Mouse (Mus musculus): ENCODE measurements at regions not wholly inside any gene's neighbourhood (a gene's known extent, or its start where the extent isn't known, plus 50 kb on each side); places are given as distances from the start of the nearest gene placed in this dataset.

DNA sequence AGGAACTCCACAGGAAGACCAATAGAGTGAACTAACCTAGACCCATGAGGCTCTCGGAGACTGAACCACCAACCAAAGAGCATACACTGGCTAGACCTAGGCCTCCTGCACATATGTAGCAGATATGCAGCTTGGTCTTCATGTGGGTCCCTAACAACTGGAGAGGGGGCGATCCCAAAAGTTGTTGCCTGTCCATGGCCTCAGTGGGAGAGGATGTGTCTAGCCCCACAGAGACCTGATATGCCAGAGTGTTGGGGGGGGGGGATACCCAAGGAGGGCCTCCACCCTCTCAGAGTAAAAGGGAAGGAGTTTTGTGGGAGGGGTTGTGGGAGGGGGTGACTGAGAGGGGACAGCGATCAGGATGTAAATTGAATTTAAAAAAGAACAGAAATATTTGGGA lies 108.9 kb upstream of the Pmfbp1 start:
- H3K4me1 ChIP-seq, result no peaks in the 10 kb centered on the region
- WGBS, result 91% methylated on average over 3 of the region's 3 CpGs
- H3K36me3 ChIP-seq, result no peaks in the 10 kb centered on the region
- no peak for ATAC-seq (ENCODE audit: low FRiP score, low read depth)
- no peaks in the 10 kb centered on the region for H3K27me3 ChIP-seq
- no peak overlapping the region for H3K27ac ChIP-seq
- H3K4me2 ChIP-seq (replicated peaks), result no peak overlapping the region
- no peak overlapping the region for H3K4me3 ChIP-seq
- no peak overlapping the region for H3K9ac ChIP-seq
- H3K9me3 ChIP-seq, result no peaks in the 10 kb centered on the region

DNA sequence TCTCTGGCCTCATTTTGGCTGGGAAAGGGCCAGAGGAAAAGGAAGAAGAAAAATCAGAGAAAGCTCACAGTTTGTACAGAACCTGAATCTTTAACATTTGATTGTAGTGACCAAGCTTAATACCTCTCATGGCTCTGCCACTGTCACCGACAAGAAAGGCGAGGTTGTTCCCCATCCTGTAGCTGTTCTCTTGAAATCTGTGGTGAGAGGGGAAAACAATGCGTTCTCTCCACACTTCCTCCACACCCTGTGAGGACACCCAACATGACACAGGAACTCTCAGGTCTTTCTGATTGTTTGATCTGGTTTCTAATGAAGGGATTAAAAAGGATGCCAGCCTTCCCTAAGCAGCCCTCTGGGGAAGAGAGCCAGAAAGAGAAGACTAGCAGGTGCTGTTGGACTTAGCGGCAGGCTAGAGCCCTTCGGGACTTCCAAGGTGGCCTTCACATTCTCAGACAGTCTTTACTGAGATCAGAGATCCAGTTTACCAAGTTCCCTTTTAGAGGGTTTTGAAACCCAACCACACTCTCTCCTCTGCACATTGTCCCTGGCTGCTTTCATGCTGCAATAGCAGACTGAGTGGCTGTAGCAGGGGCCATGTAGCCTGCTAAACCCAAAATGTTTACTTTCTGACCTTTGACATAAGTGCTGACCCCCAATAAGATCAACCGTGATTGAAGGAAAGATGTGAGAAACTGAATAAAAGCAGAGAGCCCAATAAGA lies 98.5 kb upstream of the Pmfbp1 start:
- Histone ChIP-seq H3K36me3 (no peaks in the 10 kb centered on the region), H3K27me3 (no peaks in the 10 kb centered on the region), H3K27ac (no peak overlapping the region; the same call in 1 of the 2 replicates), H3K9ac (no peak overlapping the region), H3K4me3 (no peak overlapping the region), H3K4me2 (replicated peaks) (no peak overlapping the region), H3K9me3 (no peaks in the 10 kb centered on the region), H3K4me1 (0 out of 2 replicates have a peak, but pooled peaks cover 5% of the 10 kb centered on the region)
- 83% methylated on average over 6 of the region's 6 CpGs for WGBS
- ATAC-seq (ENCODE audit: low FRiP score, low read depth), result no peak

DNA sequence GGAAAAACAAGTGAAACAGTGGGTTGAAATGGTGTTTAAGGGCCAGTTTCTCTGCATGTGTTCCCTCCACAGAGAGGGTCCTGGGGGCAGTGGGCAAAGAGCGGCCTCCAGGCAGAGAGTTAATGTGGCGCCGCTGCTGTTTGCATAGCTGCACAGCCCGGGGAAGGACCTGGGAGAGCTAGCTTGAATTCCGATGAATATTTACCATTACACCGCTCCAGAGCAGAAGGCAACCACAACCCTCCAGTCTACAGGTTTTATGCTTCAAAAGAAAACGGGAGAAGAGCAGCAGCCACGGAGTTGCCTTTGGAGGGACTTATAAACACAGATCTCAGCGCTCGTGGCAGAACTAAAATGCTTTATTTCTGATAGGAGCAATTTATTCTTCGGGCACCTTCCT lies 94.2 kb upstream of the Pmfbp1 start:
- 66% methylated on average over 11 of the region's 11 CpGs for WGBS
- H3K4me1 ChIP-seq, result 0 out of 2 replicates have a peak, but pooled peaks cover 5% of the 10 kb centered on the region
- no peak overlapping the region for H3K9ac ChIP-seq
- H3K9me3 ChIP-seq, result 0 out of 2 replicates have a peak, but pooled peaks cover 4% of the 10 kb centered on the region
- no peak overlapping the region for H3K27ac ChIP-seq
- ATAC-seq (ENCODE audit: low FRiP score, low read depth), result no peak
- no peak overlapping the region; the same call in 1 of the 2 replicates for H3K4me2 ChIP-seq (replicated peaks)
- H3K4me3 ChIP-seq, result no peak overlapping the region
- H3K27me3 ChIP-seq, result no peaks in the 10 kb centered on the region
- H3K36me3 ChIP-seq, result no peaks in the 10 kb centered on the region

DNA sequence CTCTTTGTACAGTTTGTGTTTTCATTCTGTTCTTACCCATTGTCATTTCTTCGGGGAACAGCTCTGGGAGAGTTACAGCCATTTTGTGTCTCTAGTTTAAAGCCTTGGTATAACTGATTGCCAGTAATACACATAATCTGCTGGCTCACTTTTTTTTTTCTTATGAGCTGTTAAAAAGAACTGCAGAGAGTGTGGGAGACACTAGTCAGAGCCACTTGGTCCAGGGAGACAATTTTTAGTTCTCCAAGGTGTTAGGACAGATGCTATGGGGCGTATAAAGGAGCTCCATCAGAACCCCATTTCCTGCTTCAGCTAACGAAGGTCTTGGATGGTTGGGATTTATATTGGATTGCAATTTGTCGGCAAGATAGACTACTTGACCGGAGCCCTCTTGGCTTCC lies 93.6 kb upstream of the Pmfbp1 start:
- H3K36me3 ChIP-seq, result no peaks in the 10 kb centered on the region
- no peak overlapping the region for H3K27ac ChIP-seq
- no peak for ATAC-seq (ENCODE audit: low FRiP score, low read depth)
- no peaks in the 10 kb centered on the region for H3K27me3 ChIP-seq
- H3K4me2 ChIP-seq (replicated peaks), result no peak overlapping the region
- no peak overlapping the region for H3K4me3 ChIP-seq
- no peak overlapping the region for H3K9ac ChIP-seq
- 78% methylated on average over 5 of the region's 5 CpGs for WGBS
- 0 out of 2 replicates have a peak, but pooled peaks cover 4% of the 10 kb centered on the region for H3K9me3 ChIP-seq
- 0 out of 2 replicates have a peak, but pooled peaks cover 5% of the 10 kb centered on the region for H3K4me1 ChIP-seq

DNA sequence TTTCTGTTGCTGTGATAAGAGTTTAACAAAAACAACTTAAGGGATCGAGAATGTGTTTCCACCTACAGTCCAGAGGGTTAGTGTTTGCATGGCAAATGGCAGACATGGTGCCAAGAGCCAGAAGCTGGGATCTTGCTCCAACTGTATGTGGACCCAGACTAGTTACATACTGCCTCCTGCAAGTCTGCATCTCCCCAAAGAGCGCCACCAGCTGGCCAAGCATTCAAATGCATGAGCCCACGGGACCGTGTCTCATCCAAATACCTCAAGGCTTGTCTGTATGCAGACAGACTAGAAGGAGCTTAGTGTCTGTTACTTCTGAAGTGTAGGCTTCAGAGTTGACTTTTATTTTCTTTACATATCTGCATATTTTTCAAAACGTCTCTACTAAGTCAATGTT lies 85.9 kb upstream of the Pmfbp1 start:
- H3K9ac ChIP-seq, result no peak overlapping the region
- H3K4me1 ChIP-seq, result no peaks in the 10 kb centered on the region
- no peak overlapping the region for H3K4me2 ChIP-seq (replicated peaks)
- no peak overlapping the region for H3K27ac ChIP-seq
- no peaks in the 10 kb centered on the region for H3K36me3 ChIP-seq
- no peak for ATAC-seq (ENCODE audit: low FRiP score, low read depth)
- H3K4me3 ChIP-seq, result no peak overlapping the region
- 56% methylated on average over 5 of the region's 5 CpGs for WGBS
- no peaks in the 10 kb centered on the region for H3K27me3 ChIP-seq
- no peaks in the 10 kb centered on the region for H3K9me3 ChIP-seq

DNA sequence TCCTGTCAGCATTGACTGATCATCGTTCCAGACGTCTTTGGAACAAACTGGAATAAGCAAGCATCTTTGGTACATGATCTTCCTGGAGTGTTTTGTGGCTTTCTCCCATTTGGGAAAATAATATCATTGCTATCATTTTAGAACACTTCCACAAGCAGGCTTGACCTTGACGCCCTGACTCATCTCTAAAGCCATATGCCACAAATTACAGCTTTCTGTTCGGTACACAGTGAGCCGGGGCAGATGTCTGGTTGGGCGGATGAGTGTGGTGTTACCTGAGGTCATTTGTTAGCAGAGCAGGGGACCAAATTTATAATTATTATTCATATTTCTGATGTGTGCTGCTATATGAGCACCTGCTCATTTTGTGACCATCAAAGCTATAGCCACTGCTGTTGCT lies 83.3 kb upstream of the Pmfbp1 start:
- Histone ChIP-seq H3K36me3 (no peaks in the 10 kb centered on the region), H3K4me3 (no peak overlapping the region), H3K4me2 (replicated peaks) (no peak overlapping the region), H3K27me3 (no peaks in the 10 kb centered on the region), H3K27ac (no peak overlapping the region), H3K9me3 (no peaks in the 10 kb centered on the region), H3K9ac (no peak overlapping the region), H3K4me1 (no peaks in the 10 kb centered on the region)
- WGBS, result 70% methylated on average over 6 of the region's 6 CpGs
- ATAC-seq (ENCODE audit: low FRiP score, low read depth), result no peak

DNA sequence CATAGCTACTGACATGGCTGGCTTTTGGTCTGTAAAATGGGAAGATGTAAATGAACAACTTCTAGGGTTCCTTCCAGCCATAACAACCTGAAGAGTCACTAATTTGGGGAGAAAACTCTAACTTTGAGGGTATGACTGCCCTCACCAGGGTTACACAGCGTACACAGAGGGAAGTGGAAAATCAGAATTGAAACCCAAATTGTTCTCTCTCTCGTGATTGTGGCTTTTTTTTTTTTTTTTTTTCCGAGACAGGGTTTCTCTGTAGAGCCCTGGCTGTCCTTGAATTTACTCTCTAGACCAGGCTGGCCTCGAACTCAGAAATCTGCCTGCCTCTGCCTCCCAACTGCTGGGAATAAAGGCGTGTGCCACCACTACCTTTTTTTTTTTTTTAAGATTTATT lies 80.4 kb upstream of the Pmfbp1 start:
- WGBS, result 90% methylated on average over 5 of the region's 5 CpGs
- H3K27me3 ChIP-seq, result no peaks in the 10 kb centered on the region
- H3K9ac ChIP-seq, result no peak overlapping the region
- no peak overlapping the region for H3K27ac ChIP-seq
- H3K36me3 ChIP-seq, result no peaks in the 10 kb centered on the region
- ATAC-seq (ENCODE audit: low FRiP score, low read depth), result no peak
- no peak overlapping the region for H3K4me3 ChIP-seq
- no peak overlapping the region for H3K4me2 ChIP-seq (replicated peaks)
- no peaks in the 10 kb centered on the region for H3K9me3 ChIP-seq
- peaks cover 20% of the 10 kb centered on the region for H3K4me1 ChIP-seq

DNA sequence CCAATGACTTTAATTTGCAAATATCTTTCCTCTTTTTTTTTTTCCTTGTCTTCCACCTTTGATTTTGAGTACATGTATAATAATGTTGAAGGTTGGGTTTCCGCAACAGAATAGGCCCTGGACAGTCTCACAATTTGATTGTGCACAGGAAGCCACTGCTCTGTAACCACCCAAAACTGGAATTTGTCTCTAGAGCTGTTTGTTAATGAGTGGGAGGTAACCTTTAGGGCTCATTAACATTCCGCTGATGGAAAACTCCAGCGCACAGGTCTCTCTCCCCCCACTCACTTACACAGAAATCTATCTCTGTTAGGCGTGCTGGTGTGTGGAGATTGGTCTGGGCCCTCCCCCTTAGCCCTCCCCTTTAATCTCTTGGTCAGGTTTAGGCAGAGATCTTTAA lies 78.5 kb upstream of the Pmfbp1 start:
- H3K4me3 ChIP-seq, result no peak overlapping the region
- no peak overlapping the region for H3K4me2 ChIP-seq (replicated peaks)
- H3K27ac ChIP-seq, result no peak overlapping the region
- no peaks in the 10 kb centered on the region for H3K9me3 ChIP-seq
- WGBS, result 57% methylated on average over 4 of the region's 4 CpGs
- ATAC-seq (ENCODE audit: low FRiP score, low read depth), result no peak
- H3K36me3 ChIP-seq, result no peaks in the 10 kb centered on the region
- H3K27me3 ChIP-seq, result no peaks in the 10 kb centered on the region
- peaks cover 24% of the 10 kb centered on the region for H3K4me1 ChIP-seq
- H3K9ac ChIP-seq, result no peak overlapping the region

DNA sequence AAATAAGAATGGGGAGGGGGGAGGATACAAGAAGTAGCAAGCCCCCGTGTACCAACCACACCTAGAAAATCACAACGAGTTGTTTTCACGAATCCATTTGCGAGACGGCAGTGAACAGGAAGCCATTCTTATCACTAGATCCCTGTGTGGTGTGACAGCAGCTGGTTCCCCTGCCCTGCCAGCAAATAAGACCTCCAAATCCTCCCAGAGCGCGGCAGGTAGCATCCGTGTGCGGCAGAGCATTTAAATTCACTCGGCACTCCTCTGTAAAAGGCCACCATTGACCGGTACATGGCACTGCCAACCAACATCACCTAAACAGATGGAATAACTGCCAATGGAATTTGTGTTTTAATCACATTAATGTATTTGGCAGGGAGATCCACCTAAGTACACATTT lies 77.9 kb upstream of the Pmfbp1 start:
- no peak for ATAC-seq (ENCODE audit: low FRiP score, low read depth)
- no peaks in the 10 kb centered on the region for H3K36me3 ChIP-seq
- no peak overlapping the region for H3K4me2 ChIP-seq (replicated peaks)
- H3K9ac ChIP-seq, result no peak overlapping the region
- H3K9me3 ChIP-seq, result peaks cover 5% of the 10 kb centered on the region
- no peak overlapping the region for H3K27ac ChIP-seq
- H3K4me3 ChIP-seq, result no peak overlapping the region
- peaks cover 24% of the 10 kb centered on the region for H3K4me1 ChIP-seq
- 75% methylated on average over 11 of the region's 11 CpGs for WGBS
- H3K27me3 ChIP-seq, result no peaks in the 10 kb centered on the region

DNA sequence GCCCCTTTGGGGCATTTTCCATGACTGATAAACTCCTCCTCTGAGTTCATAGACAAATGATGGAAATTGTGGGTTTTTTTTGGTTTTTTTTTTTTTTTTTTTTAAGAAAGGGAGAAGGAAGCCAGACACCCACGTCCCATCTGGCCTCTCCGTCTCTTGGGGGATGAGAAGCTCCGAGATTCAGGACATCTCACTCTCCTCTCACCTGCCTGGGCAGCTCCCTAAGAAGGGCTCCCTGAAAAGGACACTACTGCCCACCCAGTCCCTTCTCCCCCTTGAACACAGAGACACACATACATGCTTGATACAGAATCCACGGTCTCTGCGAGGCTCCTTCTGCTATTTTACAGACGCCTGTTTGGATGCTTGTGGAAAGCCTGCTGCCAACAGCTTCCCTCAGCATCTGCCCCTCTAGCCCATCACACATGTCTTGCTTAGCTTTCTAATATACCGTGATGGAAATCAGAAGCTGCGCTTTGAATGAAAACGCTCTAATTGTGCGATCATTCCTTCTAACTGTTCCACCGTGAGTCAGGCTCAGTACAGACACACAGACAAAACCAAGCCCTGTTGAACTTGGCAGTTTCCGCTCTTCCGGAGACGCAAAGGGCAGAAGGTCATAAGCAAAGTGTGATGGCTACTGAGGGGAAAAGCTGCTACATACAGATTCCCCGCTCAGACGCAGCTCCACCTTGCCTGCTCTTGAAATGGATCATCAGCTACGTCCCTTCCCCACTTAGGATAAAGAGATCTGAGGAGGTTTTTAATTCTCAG lies 77.3 kb upstream of the Pmfbp1 start:
- no peak overlapping the region for H3K27ac ChIP-seq
- no peak overlapping the region for H3K4me3 ChIP-seq
- H3K36me3 ChIP-seq, result no peaks in the 10 kb centered on the region
- no peak overlapping the region for H3K4me2 ChIP-seq (replicated peaks)
- no peaks in the 10 kb centered on the region for H3K27me3 ChIP-seq
- peaks cover 24% of the 10 kb centered on the region for H3K4me1 ChIP-seq
- H3K9me3 ChIP-seq, result peaks cover 5% of the 10 kb centered on the region
- 71% methylated on average over 17 of the region's 17 CpGs for WGBS
- no peak for ATAC-seq (ENCODE audit: low FRiP score, low read depth)
- H3K9ac ChIP-seq, result no peak overlapping the region

DNA sequence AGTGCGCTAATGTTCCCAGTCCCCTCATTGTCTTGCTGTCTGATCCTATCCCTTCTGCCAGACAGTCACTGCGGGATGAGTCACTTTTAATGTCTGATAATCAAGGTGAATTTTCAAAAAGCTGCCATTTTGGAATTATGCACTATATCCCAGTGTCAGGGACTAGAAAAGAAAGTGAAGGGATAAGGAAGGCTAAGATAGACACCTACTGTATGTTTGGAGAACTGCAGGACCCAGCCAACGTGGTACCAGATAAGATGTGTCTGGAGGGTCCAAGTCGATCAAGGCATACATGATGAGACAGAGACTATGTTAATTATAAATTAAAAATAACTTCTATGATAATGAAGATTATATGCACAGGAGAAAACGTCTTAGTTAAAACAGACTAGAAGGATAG lies 76.6 kb upstream of the Pmfbp1 start:
- Histone ChIP-seq H3K36me3 (no peaks in the 10 kb centered on the region), H3K4me1 (peaks cover 24% of the 10 kb centered on the region), H3K4me2 (replicated peaks) (no peak overlapping the region), H3K27ac (no peak overlapping the region), H3K9me3 (peaks cover 5% of the 10 kb centered on the region), H3K27me3 (no peaks in the 10 kb centered on the region), H3K9ac (no peak overlapping the region), H3K4me3 (no peak overlapping the region)
- WGBS, result 47% methylated on average over 5 of the region's 5 CpGs
- ATAC-seq (ENCODE audit: low FRiP score, low read depth), result 0 out of 2 replicates have a peak, but pooled peaks have one; percentile 44

DNA sequence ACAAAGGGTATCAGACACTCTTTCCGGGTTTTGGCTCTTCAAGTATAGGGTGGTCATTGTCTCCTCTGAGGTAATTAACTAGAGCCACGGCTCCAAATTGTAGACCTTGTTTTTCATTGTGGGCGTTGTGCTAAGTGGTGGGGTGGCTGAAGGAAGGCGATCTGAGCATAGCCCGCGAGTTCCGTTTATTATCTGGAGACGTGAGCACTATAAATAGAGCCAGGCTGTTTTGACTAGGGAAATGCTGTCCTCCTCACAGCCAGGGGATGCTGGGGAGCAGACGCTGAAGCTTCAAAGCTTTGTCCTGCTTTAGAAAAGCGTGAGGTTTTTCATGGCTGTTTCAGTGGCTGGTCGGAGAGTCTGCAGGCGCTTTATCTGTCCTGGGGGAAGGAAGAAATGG lies 75.9 kb upstream of the Pmfbp1 start:
- Histone ChIP-seq H3K27me3 (no peaks in the 10 kb centered on the region), H3K4me3 (no peak overlapping the region), H3K4me1 (peaks cover 24% of the 10 kb centered on the region), H3K4me2 (replicated peaks) (peak overlapping the region; percentile 14; the same call in 1 of the 2 replicates), H3K9me3 (peaks cover 5% of the 10 kb centered on the region), H3K36me3 (no peaks in the 10 kb centered on the region), H3K27ac (no peak overlapping the region), H3K9ac (no peak overlapping the region)
- ATAC-seq (ENCODE audit: low FRiP score, low read depth), result no peak
- 33% methylated on average over 12 of the region's 12 CpGs for WGBS
